Mouse (Mus musculus) right cerebral cortex, postnatal 4 days (tissue): Measurements from ENCODE around the gene Pnma3.
"Not testable (repeated sequence)": the region's sequence is repeated elsewhere in the genome, so short reads cannot be mapped to it uniquely, and the experiment has no call there.

Experiments used
- DNase-seq: peaks from one replicate; pipeline ENCODE4 v3.0.0-alpha.2; 2022

Gene Pnma3

GRCm38 (mm10) chrX:73064415-73064793 lies at the start of gene Pnma3:
TSS of gene Pnma3 (plus strand) at chrX:73064787.
- DNase-seq = peak; percentile 15

GRCm38 (mm10) chrX:73037003-73037402 lies 27.6 kb upstream of the Pnma3 start, which contains the start of gene Pnma5:
TSS of gene Pnma5 (minus strand) at chrX:73037103.
- no peak for DNase-seq

GRCm38 (mm10) chrX:73038831-73039230 lies 25.8 kb upstream of the Pnma3 start:
- no peak for DNase-seq

GRCm38 (mm10) chrX:73039666-73040065 lies 24.9 kb upstream of the Pnma3 start:
- no peak for DNase-seq

- DNase-seq = peak; percentile 96
Measured at GRCm38 (mm10) chrX:73053860-73054563, 10.6 kb upstream of the Pnma3 start.

GRCm38 (mm10) chrX:73061528-73061927 lies 3.1 kb upstream of the Pnma3 start:
- DNase-seq = no peak

- DNase-seq = no peak
Measured at GRCm38 (mm10) chrX:73062323-73062722, 2.3 kb upstream of the Pnma3 start.

- DNase-seq = peak; percentile 49
Measured at GRCm38 (mm10) chrX:73063512-73064414, 824 bp upstream of the Pnma3 start.

- not testable (repeated sequence) for DNase-seq
Measured at GRCm38 (mm10) chrX:73066765-73067312, 2.3 kb downstream of the Pnma3 start.

- not testable (repeated sequence) for DNase-seq
Measured at GRCm38 (mm10) chrX:73082267-73083055, 17.9 kb downstream of the Pnma3 start, which contains the start of gene Xlr4a. TSS of gene Xlr4a (minus strand) at chrX:73082478.

GRCm38 (mm10) chrX:73096941-73097508 lies 32.4 kb downstream of the Pnma3 start, which contains the start of gene Xlr3a:
TSS of gene Xlr3a (minus strand) at chrX:73097095.
- DNase-seq = not testable (repeated sequence)

- DNase-seq = not testable (repeated sequence)
Measured at GRCm38 (mm10) chrX:73116747-73117146, 52.2 kb downstream of the Pnma3 start, which contains the start of gene Gm14685. TSS of gene Gm14685 (plus strand) at chrX:73117047.
